Mouse (Mus musculus) ES-Bruce4 (cell line): ENCODE measurements around the gene Trim26. TPM values are rescaled to one million over a fixed set of nuclear protein-coding genes. Genes with fewer than 3 reads are reported as not detected.

Source experiments
- H3K27ac ChIP-seq: 2 replicates; pipeline ENCODE4 v1.5.1; 2012; ENCODE audit warnings: low read length, inconsistent platforms; ENCODE audit not compliant: insufficient read depth
- H3K27me3 ChIP-seq: 2 replicates; pipeline ENCODE4 v1.6.1; 2012; ENCODE audit warnings: mild to moderate bottlenecking, low read length, inconsistent platforms; ENCODE audit not compliant: control insufficient read depth, poor library complexity, insufficient read depth, severe bottlenecking
- H3K36me3 ChIP-seq: 2 replicates; pipeline ENCODE4 v1.6.1; 2012; ENCODE audit warnings: inconsistent platforms, mild to moderate bottlenecking, low read length, moderate library complexity; ENCODE audit not compliant: control insufficient read depth, poor library complexity, insufficient read depth, severe bottlenecking
- H3K4me1 ChIP-seq: one replicate; pipeline ENCODE4 v1.8.1; 2011; ENCODE audit warnings: low read length; ENCODE audit not compliant: control insufficient read depth, insufficient read depth
- H3K4me3 ChIP-seq: 2 replicates; pipeline ENCODE4 v1.5.1; 2011; ENCODE audit warnings: low read depth, mild to moderate bottlenecking, low read length
- H3K9ac ChIP-seq: 2 replicates; pipeline ENCODE4 v1.6.1; 2012; ENCODE audit warnings: low read depth, mild to moderate bottlenecking, inconsistent platforms; ENCODE audit not compliant: poor library complexity, severe bottlenecking
- H3K9me3 ChIP-seq: replicated peaks from 2 replicates; pipeline ENCODE4 v1.6.1; 2012; ENCODE audit warnings: mild to moderate bottlenecking, low read length, inconsistent platforms; ENCODE audit not compliant: control insufficient read depth, poor library complexity, insufficient read depth, severe bottlenecking
- CTCF ChIP-seq: IDR thresholded peaks from one replicate; pipeline ENCODE4 v1.8.1; 2011; ENCODE audit warnings: low read depth, low read length
- EP300 ChIP-seq: IDR thresholded peaks from 2 replicates; pipeline ENCODE4 v1.6.1; 2011; ENCODE audit warnings: low read depth, low read length; ENCODE audit not compliant: insufficient read depth
- POLR2A ChIP-seq: IDR thresholded peaks from one replicate; pipeline ENCODE4 v1.8.1; 2011; ENCODE audit warnings: low read length; ENCODE audit not compliant: insufficient read depth
- polyA plus RNA-seq: library from polyadenylated mRNA; stranded (reverse); fragments of >200 nt; gene quantifications from 2 replicates; pipeline ENCODE4 v1.2.4, GENCODE M21; 2011; ENCODE audit warnings: low read depth; ENCODE audit not compliant: missing spikeins, insufficient read depth, insufficient read length

The Trim26 gene
- polyA plus RNA-seq, 1 experiment = 53.2 TPM

GRCm38 (mm10) chr17:36835591-36836426 is 1.1 kb upstream of the Trim26 start:
- H3K4me3 ChIP-seq = no peak overlapping the region
- TF ChIP-seq CTCF = peak; percentile 30
- TF ChIP-seq EP300 = no peak
- no peak for TF ChIP-seq POLR2A
- H3K36me3 ChIP-seq = no peaks in the 10 kb centered on the region
- no peaks in the 10 kb centered on the region for H3K4me1 ChIP-seq
- H3K9me3 ChIP-seq = no peaks in the 10 kb centered on the region
- H3K27ac ChIP-seq = peak overlapping the region; percentile 29; the same call in 1 of the 2 replicates
- 0 out of 2 replicates have a peak overlapping the region, but pooled peaks have one; percentile 47 for H3K9ac ChIP-seq
- H3K27me3 ChIP-seq = no peaks in the 10 kb centered on the region

DNA sequence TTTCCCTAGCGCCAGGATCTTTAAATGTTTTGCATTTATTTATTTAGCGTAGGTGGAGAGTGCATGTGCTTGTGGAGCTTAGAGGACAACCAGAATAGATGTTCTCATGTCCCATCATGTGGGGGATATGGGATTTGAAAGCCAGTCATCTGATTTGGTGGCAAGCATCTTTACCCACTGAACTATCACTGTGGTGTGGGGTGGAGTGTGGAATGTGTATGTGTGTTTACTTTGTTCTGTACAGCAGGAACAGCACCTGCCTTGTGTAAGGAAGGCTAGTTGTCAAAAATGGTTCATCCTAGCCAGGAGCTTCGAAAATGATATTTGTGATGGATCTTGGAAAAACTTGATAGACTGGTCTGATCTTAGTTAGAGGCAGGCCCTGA is 514 bp upstream of the Trim26 start:
- H3K27me3 ChIP-seq = no peaks in the 10 kb centered on the region
- no peaks in the 10 kb centered on the region for H3K36me3 ChIP-seq
- H3K27ac ChIP-seq = peak overlapping the region; percentile 29; the same call in 1 of the 2 replicates
- no peaks in the 10 kb centered on the region for H3K4me1 ChIP-seq
- TF ChIP-seq CTCF = no peak
- no peak for TF ChIP-seq POLR2A
- no peak for TF ChIP-seq EP300
- H3K9ac ChIP-seq = 0 out of 2 replicates have a peak overlapping the region, but pooled peaks have one; percentile 47
- peak overlapping the region; percentile 14; the same call in 1 of the 2 replicates for H3K4me3 ChIP-seq
- H3K9me3 ChIP-seq = no peaks in the 10 kb centered on the region

- no peak overlapping the region for H3K27ac ChIP-seq
- no peaks in the 10 kb centered on the region for H3K9me3 ChIP-seq
- H3K36me3 ChIP-seq = no peaks in the 10 kb centered on the region
- no peak overlapping the region for H3K9ac ChIP-seq
- no peaks in the 10 kb centered on the region for H3K27me3 ChIP-seq
- H3K4me3 ChIP-seq = no peak overlapping the region
- TF ChIP-seq EP300 = no peak
- no peak for TF ChIP-seq CTCF
- TF ChIP-seq POLR2A = no peak
- peaks cover 2% of the 10 kb centered on the region for H3K4me1 ChIP-seq
These were observed 2.1 kb downstream of the Trim26 start for GRCm38 (mm10) chr17:36839001-36839400.

GRCm38 (mm10) chr17:36839931-36840330 is 3.0 kb downstream of the Trim26 start:
- Histone ChIP-seq H3K4me1 (peaks cover 2% of the 10 kb centered on the region), H3K27ac (0 out of 2 replicates have a peak overlapping the region, but pooled peaks have one; percentile 30), H3K27me3 (no peaks in the 10 kb centered on the region), H3K9ac (no peak overlapping the region), H3K36me3 (no peaks in the 10 kb centered on the region), H3K9me3 (no peaks in the 10 kb centered on the region), H3K4me3 (no peak overlapping the region)
- TF ChIP-seq POLR2A (no peak), EP300 (no peak), CTCF (no peak)

DNA sequence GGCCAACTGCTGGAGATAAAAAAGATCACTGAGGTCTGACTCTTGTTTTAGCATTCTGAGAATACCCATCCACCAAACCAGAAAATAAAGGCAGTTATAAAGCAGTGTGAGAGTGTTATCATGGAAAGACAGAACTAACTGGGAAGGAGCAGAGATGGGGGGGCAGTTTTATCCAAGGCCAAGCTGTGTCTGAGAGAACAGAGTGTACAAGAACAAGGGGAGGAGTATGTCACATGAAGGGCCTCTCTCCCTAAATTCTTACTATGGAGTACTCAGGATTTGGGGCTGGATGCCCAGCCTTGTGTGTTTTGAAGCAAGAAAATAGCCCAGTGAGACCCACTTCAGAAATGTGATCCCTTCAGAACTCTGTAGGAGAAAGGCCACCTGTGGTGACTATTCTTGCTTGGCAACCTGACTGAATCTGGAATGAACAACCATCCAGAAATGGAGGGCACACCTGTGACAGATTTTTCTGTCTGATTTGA is 4.1 kb downstream of the Trim26 start:
- TF ChIP-seq CTCF (no peak), EP300 (no peak), POLR2A (no peak)
- Histone ChIP-seq H3K4me3 (no peak overlapping the region), H3K36me3 (no peaks in the 10 kb centered on the region), H3K4me1 (peaks cover 7% of the 10 kb centered on the region), H3K27me3 (no peaks in the 10 kb centered on the region), H3K9ac (no peak overlapping the region), H3K9me3 (no peaks in the 10 kb centered on the region), H3K27ac (no peak overlapping the region)

- Histone ChIP-seq H3K27ac (peak overlapping the region; percentile 84), H3K4me1 (peaks cover 7% of the 10 kb centered on the region), H3K27me3 (no peaks in the 10 kb centered on the region), H3K9ac (peak overlapping the region; percentile 2; the same call in 1 of the 2 replicates), H3K9me3 (no peaks in the 10 kb centered on the region), H3K4me3 (peak overlapping the region; percentile 0; the same call in 1 of the 2 replicates), H3K36me3 (no peaks in the 10 kb centered on the region)
- no peak for TF ChIP-seq POLR2A
- no peak for TF ChIP-seq CTCF
- TF ChIP-seq EP300 = no peak
These were observed 6.8 kb downstream of the Trim26 start for GRCm38 (mm10) chr17:36843696-36844095.
